Mouse (Mus musculus) adrenal gland, postnatal 4 days (tissue): ENCODE measurements at regions not wholly inside any gene's neighbourhood (a gene's known extent, or its start where the extent isn't known, plus 50 kb on each side); places are given as distances from the start of the nearest gene placed in this dataset.

Experiments
- DNase-seq, 2 experiments: peaks; one replicate each; pipeline ENCODE4 v3.0.0; 2021 to 2022; ENCODE audit warnings: low spot score in 2 of 2, mixed read lengths in 2 of 2

DNA sequence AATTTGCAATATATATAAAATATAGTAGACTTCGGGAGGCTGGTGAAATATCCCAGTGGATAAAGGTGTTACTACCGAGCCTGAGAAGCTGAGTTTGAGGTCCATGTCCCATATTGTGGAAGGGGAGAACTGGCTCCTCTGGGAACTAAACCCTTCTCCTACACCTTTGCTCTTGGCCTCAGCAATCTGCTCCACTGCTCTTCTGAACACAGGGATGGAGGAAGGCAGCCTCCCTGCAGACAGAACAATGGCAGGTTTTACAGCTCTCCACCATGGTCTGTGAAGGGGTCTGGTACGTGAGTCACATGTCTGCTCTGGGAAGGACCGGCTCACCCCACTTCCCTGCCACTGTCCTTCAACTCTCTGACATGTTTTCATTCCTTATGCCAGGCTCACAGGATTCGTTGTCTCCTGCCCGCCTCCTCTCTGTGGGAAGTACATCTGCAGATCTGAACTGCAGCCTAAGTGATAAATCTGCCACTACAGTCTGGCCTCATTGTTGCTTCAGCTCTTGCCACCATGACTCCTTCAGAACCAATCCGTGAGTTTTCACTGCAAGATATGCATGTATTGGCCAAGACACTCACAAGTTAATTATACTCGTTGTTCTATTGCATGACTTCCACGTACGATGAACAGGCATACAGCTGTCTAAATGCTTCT, 220.0 kb upstream of the Gm9767 start:
- DNase-seq, result no peak

DNA sequence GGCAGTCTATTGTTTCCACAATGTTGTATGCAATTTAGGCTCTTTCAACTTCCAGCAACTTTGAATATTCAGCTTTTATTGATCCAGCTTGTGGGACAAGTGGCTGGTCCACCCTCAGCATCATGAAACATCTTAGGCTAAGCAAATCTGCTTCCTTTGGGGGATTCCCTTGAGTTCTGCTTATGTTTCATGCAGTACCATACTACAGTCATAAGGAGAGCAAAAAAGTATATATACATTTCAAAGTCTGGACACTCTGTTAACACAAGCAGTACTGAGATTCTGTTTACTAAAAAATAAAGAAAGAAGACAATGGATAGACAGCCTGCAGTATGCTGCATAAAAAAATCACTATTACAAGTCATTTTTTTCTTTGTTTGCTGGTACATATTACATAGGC, 233.7 kb upstream of the Gm9767 start:
- no peak for DNase-seq

DNA sequence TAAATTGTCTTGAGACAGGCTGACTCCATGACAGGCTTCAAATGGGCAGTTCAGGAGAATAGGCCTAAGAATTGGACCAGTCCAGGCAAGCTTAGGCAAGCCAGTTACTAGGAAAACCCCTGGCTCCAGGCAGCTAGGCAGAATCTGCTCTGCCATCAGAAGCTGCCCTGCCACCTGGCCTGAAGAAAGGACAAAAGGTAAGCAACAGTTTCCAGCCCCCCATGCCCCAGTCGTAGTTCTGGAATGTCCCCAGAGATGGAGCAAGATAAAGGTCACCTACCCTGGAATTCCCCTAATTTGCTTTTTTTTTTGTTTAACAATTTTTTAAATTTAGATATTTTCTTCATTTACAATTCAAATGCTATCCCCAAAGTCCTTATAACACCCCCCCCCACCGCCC, 248.8 kb upstream of the Gm9767 start:
- DNase-seq, result no peak

DNA sequence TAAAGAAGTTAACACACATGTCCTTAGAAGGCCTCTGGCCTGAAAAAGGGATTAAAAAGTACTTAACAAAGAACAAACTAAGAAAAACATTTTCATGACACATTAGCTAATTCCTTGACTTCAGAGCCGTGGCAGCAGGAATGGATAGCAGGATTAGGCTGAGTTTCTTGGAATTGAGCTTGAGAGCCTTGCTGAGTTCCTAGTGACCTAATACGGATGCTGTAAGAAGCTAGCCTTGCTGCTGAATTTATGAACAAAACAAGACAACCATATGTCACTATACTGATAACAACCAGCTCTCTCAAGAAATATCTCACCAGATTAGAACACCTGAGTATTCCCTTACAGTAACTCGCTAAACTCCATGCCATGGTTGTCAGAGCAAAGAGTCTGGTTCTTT, 268.2 kb upstream of the Smlr1 start:
- no peak for DNase-seq

DNA sequence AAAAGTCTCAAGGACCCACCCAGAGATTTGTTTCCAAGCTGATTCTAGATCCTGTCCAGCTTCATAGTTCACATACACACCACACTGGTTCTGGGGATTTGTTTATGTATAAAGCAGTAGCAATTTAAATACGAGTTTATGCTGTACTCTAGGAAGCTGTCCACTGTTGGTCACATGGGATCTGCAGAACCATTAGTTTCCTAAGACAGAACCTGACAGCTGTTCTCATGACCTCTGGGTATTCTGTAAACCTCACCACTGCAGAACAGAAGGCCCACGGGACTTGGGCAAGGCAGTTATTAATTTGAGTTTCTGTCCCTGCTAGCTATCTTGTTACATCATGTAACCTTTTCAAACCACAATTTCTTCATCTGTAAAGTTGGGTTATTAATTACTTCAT, 265.4 kb upstream of the Smlr1 start:
- DNase-seq, result no peak

DNA sequence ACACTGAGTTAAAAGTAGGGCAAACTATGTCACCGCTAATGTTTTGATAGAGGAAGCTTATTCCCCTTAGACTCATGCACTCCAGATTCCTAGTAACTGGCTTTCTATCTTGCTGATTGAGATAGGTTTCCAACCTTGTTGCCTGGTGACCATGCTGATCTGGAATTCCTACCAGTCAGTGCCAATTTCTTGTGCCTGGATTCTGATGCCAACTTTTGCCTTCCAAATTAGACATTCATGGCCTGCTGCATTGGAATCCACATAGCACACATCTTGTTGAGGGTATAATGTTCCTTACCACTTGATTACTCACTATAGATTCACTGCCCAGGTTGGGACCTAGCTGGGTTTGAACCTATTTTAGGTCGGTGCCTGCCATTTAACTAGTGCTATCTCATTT, 262.8 kb upstream of the Smlr1 start:
- no peak for DNase-seq

DNA sequence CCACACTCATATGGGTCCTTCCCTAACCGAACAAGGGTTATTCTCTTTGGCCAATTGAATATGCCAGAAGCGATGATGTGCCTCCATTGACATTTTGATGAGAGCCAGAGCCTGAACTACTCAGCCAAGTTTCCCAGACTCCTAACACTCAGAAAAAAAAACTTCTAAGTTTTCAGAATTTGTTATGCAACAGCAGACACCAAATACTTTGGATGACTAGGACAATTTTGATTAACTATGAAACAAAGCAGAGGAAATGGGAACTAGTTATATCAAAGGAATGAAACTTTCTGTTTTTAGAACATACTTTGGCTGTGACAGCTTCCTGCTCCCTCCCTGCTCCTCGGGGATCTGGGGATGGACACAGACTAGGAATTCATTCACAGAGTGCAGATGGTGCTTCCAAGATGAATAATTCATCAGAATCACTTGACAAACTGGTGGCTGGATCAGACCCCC, 254.3 kb upstream of the Smlr1 start:
- DNase-seq, result no peak

DNA sequence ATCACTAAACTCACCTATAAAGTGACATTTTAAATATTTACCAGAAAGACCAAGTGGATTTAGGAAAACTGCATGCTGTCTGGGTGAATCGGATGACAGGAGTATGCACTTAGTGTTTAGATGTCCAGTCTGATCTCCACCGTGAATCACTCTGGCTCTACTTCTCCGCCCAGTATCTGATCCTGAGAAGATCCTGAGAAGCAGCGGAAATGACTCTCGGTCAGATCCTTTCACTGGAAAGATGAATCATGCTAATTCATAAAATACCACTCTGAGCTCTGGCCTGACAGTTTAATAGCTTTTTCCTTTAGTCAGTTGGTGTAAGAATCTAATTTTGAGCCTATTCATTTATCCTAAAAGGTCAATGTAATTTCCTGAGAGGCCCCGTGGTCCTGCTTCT, 252.6 kb upstream of the Smlr1 start:
- no peak for DNase-seq

DNA sequence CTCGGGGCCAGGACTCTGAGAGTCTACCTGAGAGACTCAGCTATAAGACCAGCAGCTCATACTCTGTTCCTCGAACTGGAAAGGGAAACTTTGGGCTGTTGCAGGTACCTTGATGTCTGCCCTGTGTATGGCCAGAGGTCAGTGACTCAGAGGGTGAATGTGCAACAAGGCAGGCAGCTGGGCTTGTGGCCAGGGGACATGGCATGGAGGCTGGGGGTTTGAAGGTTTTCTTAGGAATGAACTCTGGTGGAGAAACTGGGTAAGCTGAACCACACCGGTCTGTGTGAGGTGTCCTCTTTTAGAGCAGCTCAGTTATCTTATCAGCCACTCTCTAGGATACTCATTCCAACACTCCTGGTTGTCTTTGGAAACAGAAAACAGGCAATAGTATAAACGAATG, 251.9 kb upstream of the Smlr1 start:
- no peak for DNase-seq

DNA sequence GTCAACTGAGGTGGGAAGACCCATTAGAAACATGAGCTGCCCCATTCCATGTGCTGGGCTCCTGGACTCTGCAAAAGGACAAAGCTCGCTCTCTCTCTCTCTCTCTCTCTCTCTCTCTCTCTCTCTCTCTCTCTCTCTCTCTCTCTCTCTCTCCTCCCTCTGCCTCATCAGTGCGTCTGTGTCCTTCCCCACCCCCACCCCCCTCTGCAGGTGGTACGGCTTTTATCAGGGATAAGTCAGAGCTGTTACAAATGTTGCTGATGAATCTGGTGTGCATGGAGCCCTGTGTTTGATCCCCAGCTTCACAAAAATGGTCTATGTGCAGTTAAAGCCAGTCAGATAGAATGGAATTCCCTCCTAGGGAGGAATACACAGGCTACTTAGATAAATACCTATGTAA, 247.8 kb upstream of the Smlr1 start:
- DNase-seq, result no peak

DNA sequence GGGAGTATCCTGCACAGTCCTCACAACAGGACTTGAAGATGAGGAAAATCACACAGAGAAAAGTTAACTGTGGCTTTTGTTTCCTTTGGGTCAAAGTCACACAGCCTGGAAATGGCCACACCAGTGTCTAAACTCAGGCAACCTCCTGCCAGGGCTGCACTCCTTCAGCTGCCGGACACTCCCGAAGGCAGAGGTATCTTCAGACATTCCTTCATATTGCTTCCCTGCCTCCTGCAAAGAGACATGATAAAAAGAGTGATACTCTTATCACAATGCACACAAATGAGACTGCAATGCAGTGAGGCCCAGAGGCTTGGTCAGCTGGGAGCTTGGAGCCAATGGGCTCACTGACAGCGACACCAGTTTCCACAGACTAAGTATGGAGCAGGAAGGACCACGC, 243.4 kb upstream of the Smlr1 start:
- no peak for DNase-seq

DNA sequence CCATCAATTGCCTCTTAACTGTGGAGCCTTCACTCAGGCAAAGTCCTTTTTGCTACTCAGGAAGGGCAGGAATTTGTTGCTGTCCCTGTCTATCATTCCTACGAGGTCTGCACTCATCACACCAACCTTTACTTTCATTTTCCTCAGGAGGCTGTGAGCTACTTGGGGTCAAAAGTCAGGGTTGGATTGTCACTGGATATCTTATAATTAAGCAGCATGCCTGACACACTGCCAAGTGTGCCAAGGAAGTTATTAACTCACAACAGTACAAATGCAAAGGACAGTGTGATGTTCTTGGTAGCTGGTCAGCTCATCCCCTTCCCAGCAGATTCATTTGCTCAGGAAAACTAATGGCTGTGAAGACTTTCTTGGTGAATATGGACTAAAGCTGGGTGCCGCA, 241.7 kb upstream of the Smlr1 start:
- DNase-seq, result no peak

DNA sequence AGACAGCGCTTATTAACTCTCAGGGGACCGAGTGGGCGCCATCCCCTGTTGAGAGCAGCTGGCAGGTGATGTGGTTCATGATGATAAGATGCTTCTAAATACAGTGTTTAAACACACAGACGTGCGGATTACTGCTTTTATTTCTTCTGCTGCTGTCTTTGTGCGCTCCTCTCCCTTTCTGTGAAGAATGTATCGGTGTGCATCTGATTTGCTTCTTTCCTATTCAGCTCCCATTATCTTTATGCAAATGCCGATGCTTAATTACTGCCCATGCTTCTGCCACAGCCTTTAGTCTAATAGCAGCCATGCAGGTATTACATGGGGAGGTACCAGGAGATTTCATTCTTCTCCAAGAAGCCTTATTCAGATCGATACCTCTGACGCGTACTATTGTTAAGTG, 240.6 kb upstream of the Smlr1 start:
- DNase-seq, result no peak

DNA sequence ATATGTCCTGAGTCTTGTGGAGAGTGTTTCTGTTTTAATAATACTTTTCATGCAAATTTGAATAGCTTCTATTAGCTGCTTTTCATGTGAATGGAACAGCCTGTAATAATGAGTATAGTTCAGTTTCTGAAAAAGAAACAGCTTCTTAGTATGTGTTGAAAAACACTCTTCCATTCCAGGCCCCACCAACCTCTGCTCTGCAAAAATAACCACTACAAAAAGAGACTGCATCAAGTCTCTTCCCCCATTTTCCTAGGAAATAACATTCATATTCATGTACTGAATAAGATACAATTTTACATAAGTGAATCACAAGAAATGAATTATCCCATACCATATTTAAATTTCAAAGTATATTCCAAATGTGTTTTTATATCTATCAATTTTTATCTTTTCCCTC, 234.0 kb upstream of the Smlr1 start:
- DNase-seq, result no peak

DNA sequence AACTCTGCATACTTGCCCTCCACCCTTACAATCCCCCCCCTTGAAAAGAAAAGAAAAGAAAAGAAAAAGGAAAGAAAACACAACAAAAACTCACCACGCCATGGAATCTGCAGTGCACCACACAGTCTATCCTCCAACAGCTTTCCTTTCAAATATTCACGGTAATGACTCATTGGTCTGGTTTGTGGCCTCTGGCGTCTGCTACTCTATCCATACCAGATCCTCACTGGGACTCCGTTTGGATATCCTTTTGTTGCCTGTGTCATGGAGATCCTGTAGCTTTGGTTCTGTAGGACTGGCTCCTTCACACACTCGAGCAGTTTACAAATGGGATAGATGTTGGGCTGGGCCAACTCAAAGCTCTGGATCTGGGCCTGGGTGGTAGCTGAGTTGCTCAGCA, 232.4 kb upstream of the Smlr1 start:
- no peak for DNase-seq

DNA sequence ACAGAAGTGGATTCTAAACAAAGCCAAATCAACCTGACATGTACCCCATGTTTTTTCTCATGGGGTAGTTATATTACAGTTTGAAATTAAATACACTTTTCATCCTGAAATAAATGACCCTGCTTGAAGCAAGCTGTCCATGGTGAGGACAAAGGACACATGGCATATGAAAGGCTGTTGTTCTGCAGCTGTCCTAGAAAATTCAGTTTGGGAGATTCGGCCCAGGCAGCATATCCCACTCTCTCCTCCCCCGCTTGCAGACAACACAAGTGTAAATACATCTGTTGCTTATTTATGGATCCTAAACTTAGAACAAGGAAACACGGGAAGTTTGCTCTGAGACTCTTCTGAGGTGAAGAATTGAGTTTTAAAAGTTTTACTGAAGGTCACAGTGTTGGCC, 218.2 kb upstream of the Smlr1 start:
- no peak for DNase-seq

DNA sequence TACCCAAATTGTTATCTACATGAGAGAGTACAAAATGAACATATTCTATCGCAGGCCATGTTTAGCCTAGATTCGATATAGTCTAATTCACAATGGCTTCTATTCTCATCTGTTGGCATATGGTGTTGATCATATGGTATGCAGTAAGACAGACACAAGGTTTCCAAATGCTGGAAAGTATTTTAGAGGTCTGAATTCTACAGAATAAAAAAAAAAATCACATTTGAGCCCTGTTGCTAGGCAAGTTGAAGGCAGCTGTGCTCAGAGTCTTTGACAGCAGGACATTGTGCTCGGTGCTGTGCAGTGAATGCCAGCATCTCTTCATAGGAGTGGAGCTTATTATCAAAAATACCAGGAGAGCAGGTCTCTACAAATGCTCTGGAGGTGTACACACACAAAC, 206.6 kb upstream of the Smlr1 start:
- DNase-seq, result no peak

DNA sequence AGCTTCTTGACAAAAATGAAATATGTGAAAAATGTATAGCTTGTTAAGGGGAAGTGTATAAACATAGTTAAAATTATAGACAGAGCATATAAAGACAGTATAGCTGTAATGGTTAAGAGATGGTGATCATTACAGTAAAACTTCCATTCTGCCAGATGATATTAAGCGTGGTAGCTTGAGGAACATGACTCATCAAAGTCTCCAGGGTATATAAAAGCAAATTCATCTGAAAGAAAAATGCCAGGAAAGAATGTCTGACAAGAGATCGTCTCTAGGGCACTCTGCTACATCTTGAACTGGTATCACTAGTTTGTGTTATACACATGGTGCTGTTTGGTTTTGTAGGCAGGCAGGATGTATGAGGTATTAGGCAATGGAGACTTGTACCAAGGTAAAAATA, 204.9 kb upstream of the Smlr1 start:
- DNase-seq, result no peak

DNA sequence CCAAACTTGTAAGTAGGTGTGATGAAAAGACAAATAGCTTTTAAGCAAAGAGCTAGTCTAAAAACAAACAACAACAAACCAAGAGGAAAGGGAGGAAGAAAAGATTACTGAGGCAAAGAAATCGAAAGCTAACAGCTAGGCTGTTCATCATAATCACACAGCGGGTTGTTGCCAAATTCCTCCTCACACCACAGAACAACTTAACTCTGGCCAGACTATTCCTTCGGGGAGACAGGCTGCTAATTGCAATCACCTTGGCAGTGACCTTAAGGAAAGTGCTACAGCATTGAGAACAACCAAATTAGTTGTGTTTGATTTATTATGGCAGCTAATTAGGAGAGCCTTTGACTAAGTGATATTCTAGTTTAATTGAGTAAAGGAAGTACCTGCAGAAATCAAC, 194.4 kb upstream of the Smlr1 start:
- no peak for DNase-seq

DNA sequence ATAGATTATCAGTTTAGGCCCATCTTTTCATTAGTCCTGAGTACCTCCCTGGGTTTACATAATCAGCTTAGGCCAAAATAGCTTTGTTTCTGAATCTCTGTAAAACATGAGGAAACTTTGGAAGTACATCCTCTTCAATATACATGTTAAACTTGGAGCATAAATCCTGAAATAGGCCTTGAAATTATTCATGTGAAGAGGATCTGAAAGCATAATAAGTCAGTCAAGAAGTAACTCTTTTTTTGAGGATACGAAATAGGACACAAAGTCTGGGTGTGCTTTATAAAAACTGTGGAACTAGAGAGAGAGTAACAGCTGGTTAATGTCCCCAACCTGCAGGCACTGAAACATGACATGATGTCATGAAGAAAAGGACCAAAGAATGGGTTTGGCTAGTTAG, 187.9 kb upstream of the Smlr1 start:
- DNase-seq, result no peak

DNA sequence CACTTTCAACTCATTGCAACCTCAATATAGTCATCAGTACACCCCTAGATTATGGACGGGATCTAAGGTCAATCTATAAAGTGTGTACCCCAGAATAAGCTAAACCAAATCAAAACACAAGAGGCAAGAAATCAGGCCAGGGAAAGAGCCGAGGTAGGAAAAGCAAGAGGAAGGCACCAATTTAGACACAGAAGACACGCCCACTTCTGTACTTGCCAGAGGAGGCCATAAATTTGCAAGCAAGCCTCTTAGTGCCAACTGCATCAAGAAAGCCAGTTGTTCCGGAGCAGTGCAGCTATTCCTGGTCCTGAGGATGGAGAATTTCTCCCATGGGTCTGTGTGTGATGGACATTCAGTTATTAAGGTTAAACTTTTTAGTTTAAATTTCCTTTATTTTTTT, 179.7 kb upstream of the Smlr1 start:
- no peak for DNase-seq

DNA sequence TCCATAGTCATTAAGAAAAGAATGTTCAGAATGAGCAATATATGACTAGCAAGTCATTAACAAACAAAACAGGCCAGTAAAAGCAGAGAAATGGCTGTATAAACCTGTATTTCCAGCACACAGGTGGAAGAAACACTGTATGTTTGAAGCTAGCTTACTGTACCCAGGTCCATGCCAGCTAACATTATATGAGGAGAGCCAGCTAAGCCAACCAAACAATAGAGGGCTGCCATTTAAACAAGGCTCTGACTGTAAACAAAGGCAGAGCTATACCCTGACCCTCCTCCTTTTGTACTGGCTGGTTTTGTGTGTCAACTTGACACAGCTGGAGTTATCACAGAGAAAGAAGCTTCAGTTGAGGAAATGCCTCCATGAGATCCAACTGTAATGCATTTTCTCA, 178.6 kb upstream of the Smlr1 start:
- no peak for DNase-seq

DNA sequence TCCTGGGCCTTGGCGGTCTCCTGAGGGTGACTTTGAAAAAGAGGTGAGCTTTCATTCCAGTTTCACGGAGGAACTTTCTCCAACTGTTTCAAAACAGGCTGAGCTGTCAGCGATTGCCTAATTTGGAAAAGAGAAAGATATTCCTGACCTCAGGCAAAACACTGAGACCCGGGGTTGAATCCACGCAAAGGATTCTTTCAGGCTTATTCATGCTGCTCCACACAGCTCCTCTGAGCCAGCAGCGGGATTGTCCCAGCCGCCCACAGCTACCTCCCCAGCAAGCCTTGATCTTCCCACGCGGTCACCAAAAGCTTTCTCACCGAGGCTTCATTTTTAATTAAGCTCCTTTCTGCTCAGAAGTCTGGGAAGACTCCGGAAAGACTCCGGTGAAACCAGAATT, 178.0 kb upstream of the Smlr1 start:
- DNase-seq, result no peak

DNA sequence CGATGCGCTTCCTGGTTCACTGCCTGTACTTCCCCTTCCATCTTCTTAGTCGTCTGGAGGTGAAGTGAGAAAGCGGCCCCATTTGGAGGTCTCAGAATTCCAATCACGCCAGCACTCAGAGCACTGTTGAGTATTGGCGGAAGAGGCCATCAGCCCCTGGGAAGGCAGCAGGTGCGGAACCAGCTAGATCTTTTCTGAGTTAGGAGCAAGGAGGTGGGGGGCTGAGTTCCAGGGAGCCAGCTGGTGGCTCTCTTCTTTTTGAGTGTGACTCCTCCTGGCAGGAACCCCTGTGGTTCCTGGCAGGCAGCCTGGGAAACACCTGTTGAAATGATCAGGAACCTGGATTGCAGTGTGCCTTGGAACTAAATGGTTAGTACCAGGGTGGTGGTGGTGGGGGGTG, 171.9 kb upstream of the Smlr1 start:
- no peak for DNase-seq
